Mouse (Mus musculus) C2C12 (cell line): ENCODE measurements around the gene Mtrf1l. TPM values are rescaled to one million over a fixed set of nuclear protein-coding genes. Genes with fewer than 3 reads are reported as not detected.

ENCODE experiments used
- H3K27me3 ChIP-seq: one replicate; pipeline ENCODE4 v1.6.1; 2011; ENCODE audit not compliant: control insufficient read depth, insufficient read depth, insufficient read length
- H3K36me3 ChIP-seq: one replicate; pipeline ENCODE4 v1.6.1; 2011; ENCODE audit not compliant: control insufficient read depth, insufficient read depth
- H3K4me3 ChIP-seq: one replicate; pipeline ENCODE4 v1.5.1; 2011; ENCODE audit warnings: mild to moderate bottlenecking, control low read depth; ENCODE audit not compliant: poor library complexity, insufficient read depth, severe bottlenecking
- H3K79me2 ChIP-seq: one replicate; pipeline ENCODE4 v1.6.1; 2011; ENCODE audit not compliant: control insufficient read depth, insufficient read depth
- H3K79me3 ChIP-seq: one replicate; pipeline ENCODE4 v1.6.1; 2011; ENCODE audit warnings: low read depth, control low read depth
- H3ac ChIP-seq: one replicate; pipeline ENCODE3; 2011; ENCODE audit warnings: low read depth; ENCODE audit not compliant: control insufficient read depth, insufficient read length
- CEBPB ChIP-seq: IDR thresholded peaks from one replicate; pipeline ENCODE4 v1.6.1; 2011; ENCODE audit warnings: low read depth, mild to moderate bottlenecking, control low read depth, moderate library complexity
- CTCF ChIP-seq: IDR thresholded peaks from one replicate; pipeline ENCODE4 v1.5.1; 2011; ENCODE audit not compliant: control insufficient read depth, insufficient read depth, insufficient read length
- FOSL1 ChIP-seq: IDR thresholded peaks from one replicate; pipeline ENCODE4 v1.8.0; 2011; ENCODE audit warnings: mild to moderate bottlenecking, low read length; ENCODE audit not compliant: poor library complexity, insufficient read depth, severe bottlenecking
- MAX ChIP-seq: IDR thresholded peaks from one replicate; pipeline ENCODE4 v1.6.1; 2011; ENCODE audit warnings: mild to moderate bottlenecking, control low read depth
- MYOD1 ChIP-seq: IDR thresholded peaks from one replicate; pipeline ENCODE4 v1.6.1; 2011; ENCODE audit warnings: low read depth; ENCODE audit not compliant: control insufficient read depth, insufficient read length
- MYOG ChIP-seq: IDR thresholded peaks from one replicate; pipeline ENCODE4 v1.6.1; 2011; ENCODE audit not compliant: control insufficient read depth, insufficient read length; ENCODE audit errors: extremely low read depth
- USF1 ChIP-seq: IDR thresholded peaks from one replicate; pipeline ENCODE4 v1.6.1; 2011; ENCODE audit warnings: low read depth, mild to moderate bottlenecking, control low read depth, moderate library complexity
- polyA plus RNA-seq: library from polyadenylated mRNA; unstranded; fragments of >200 nt; fragmentation: generic; extraction: Trizol; gene quantifications from one replicate; pipeline ENCODE4 v1.2.1, GENCODE M21; 2012; ENCODE audit warnings: missing spikeins

The Mtrf1l gene
- polyA plus RNA-seq, 1 experiment, result 2.9 TPM

DNA sequence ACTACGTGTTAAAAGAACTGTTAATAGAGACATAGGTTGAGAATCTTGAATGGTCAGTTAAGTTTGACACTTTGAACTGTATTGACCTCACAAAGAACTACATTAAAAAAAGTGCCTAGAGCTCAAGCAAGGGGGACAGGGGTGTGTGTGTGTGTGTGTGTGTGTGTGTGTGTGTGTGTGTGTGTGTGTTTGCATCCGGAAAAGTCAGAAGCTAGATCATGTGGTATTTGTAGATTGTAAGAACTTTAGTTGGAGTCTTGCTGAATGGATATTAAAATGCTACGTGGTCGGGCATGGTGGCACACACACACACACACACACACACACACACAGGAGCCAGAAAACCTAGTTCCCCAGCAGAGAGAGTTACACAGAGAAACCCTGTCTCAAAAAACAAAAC, 16.7 kb downstream of the Mtrf1l start:
- Histone ChIP-seq H3K36me3 (peaks cover 34% of the 10 kb centered on the region), H3K79me2 (peaks cover 33% of the 10 kb centered on the region), H3K27me3 (no peaks in the 10 kb centered on the region), H3K79me3 (peaks cover 31% of the 10 kb centered on the region), H3ac (no peak overlapping the region), H3K4me3 (no peak overlapping the region)
- TF ChIP-seq CTCF, result no peak
- no peak for TF ChIP-seq MYOG
- TF ChIP-seq MAX, result no peak
- TF ChIP-seq CEBPB, result no peak
- TF ChIP-seq MYOD1, result no peak
- no peak for TF ChIP-seq FOSL1
- TF ChIP-seq USF1, result no peak

DNA sequence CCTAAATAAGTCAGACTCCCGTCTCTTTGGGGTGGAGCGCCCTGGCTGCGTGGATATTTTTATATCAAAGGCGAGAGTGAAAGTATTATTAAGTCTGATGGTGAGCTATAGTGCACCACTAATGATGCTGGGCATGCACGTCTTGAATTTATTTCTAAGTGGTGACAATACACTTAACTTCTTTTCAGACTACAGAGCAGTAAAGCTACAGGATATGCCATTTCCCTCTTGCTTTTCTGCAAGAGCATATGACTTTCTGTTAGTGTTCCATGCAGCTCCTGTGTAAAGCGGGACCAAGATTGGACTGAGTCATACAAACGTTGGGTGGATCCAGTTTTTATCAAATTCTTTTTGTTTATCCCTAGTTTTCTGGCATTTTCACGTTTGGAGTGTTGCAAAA, 17.3 kb downstream of the Mtrf1l start:
- Histone ChIP-seq H3K4me3 (peak overlapping the region; percentile 85), H3K27me3 (no peaks in the 10 kb centered on the region), H3K36me3 (peaks cover 34% of the 10 kb centered on the region), H3K79me3 (peaks cover 36% of the 10 kb centered on the region), H3K79me2 (peaks cover 39% of the 10 kb centered on the region), H3ac (peak overlapping the region; percentile 27)
- no peak for TF ChIP-seq MYOD1
- TF ChIP-seq CEBPB, result no peak
- no peak for TF ChIP-seq FOSL1
- TF ChIP-seq MAX, result no peak
- TF ChIP-seq USF1, result no peak
- no peak for TF ChIP-seq MYOG
- TF ChIP-seq CTCF, result no peak

DNA sequence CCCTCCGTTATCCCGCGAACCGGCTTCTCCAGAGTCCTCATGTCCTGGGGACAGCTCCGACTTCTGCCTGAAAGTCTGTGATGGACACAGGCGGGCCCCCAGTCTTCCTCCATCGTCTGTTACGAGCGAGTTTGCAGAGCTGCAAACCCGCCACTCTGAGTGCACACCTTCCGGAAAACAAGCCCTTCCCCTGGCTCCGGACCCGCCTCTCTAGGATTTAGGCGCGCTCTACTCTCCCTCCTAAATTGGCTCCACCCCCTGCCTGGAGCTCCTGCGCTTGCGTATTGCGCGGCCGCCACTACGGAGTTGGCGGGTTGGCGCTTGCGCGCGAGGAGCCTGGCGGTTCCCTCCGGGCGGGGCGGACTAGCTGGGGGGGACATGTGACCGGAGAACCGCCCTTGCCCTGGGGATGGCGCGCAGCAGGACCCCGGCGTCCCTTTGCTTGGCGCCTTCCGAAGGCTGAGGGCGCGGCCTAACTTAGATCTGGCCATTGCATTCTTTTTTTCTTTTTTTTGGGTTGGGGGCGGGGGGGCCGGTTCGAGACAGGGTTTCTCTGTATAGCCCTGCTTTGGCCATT, 17.9 kb downstream of the Mtrf1l start:
- Histone ChIP-seq H3K27me3 (no peaks in the 10 kb centered on the region), H3K4me3 (peak overlapping the region; percentile 85), H3K36me3 (peaks cover 38% of the 10 kb centered on the region), H3K79me3 (peaks cover 42% of the 10 kb centered on the region), H3K79me2 (peaks cover 45% of the 10 kb centered on the region), H3ac (peak overlapping the region; percentile 66)
- TF ChIP-seq MYOG (no peak), FOSL1 (no peak), USF1 (peak; percentile 90), MYOD1 (no peak), MAX (peak; percentile 51), CTCF (no peak)

DNA sequence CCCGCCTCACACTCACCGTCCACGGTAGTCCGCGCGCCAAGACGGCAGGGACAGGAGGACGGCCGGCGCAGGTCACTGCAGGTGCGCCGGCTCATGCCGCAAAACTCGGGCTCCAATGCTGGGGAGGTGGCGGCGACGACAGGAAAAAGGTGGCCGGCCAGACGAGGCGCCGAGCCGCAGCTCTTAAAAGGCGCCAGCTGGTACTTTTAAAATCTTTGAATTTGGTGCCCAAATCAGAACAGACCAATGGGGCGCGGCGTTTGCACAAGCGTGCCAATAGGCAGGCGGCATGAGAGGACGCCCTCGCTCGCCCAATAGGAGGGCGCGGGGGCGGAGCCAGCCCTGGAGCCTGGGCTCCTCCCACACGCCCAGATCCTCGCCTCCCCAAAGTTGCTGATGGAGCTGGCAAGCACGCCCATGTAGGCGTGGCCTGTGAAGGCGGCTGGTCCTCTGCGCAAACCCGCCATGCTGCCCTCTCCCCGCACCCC, 18.4 kb downstream of the Mtrf1l start, which contains the start of gene Fbxo5:
Gene Fbxo5 (minus strand): TSS at position 358 of the 488 bp plus-strand sequence.
- Histone ChIP-seq H3ac (peak within 1 kb of the TSS; percentile 92), H3K79me3 (peaks cover 47% of the 10 kb centered on the region), H3K36me3 (peaks cover 43% of the 10 kb centered on the region), H3K79me2 (peaks cover 50% of the 10 kb centered on the region), H3K4me3 (peak within 1 kb of the TSS; percentile 85), H3K27me3 (no peaks in the 10 kb centered on the region)
- TF ChIP-seq CTCF (no peak), CEBPB (no peak), USF1 (no peak), MAX (no peak), MYOG (no peak), FOSL1 (no peak), MYOD1 (no peak)

DNA sequence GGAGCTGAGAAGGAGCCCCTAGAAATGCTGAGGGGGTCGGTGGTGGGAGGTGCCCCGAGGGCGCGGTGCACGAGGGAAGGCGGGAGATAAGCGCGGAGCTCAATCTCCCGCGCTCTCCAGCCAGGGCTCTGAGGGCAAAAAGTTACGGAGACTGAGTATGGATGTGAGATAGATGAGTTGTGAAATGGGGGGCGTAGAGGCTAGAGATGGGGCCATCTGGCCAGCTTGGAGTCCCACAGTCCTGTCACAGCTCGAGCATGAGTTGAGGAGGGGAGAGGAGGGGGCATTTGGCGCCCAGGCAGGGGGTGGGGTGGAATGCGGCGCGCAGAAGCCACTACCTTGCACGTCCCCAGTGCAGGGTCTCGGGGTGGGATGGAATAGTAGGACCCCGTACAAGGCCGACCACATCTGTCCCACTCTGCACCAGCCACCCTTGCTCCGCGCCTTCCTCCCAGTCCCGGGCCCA, 19.0 kb downstream of the Mtrf1l start:
- Histone ChIP-seq H3ac (peak overlapping the region; percentile 92), H3K79me2 (peaks cover 56% of the 10 kb centered on the region), H3K4me3 (peak overlapping the region; percentile 85), H3K36me3 (peaks cover 48% of the 10 kb centered on the region), H3K79me3 (peaks cover 51% of the 10 kb centered on the region), H3K27me3 (no peaks in the 10 kb centered on the region)
- TF ChIP-seq CTCF, result no peak
- peak; percentile 10 for TF ChIP-seq MAX
- TF ChIP-seq CEBPB, result no peak
- TF ChIP-seq FOSL1, result no peak

DNA sequence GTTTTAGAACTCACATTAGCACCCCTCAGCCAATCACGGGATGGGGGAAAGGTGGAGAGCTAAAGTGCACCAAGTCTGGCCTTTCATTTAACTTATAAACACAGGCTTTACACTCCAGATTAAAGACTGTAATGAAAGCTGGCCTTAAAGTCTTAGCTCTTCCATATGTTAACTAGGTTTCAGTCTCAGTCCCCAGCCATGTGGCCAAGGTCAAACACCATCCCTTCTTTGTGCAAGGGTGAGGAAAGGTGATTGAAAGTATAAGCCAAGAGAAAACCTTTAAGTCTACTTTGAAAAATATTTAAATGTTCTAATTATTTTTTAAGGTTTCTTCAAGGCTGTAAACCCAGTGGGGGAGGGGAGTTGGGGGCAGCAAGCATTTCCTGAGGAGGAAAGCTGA, 20.0 kb downstream of the Mtrf1l start:
- peaks cover 52% of the 10 kb centered on the region for H3K79me3 ChIP-seq
- H3K4me3 ChIP-seq, result peak overlapping the region; percentile 85
- no peaks in the 10 kb centered on the region for H3K27me3 ChIP-seq
- peak overlapping the region; percentile 68 for H3ac ChIP-seq
- peaks cover 57% of the 10 kb centered on the region for H3K79me2 ChIP-seq
- TF ChIP-seq CTCF, result no peak
- no peak for TF ChIP-seq MYOD1
- TF ChIP-seq MAX, result no peak
- no peak for TF ChIP-seq CEBPB
- TF ChIP-seq FOSL1, result no peak
- no peak for TF ChIP-seq USF1
- TF ChIP-seq MYOG, result no peak
- peaks cover 56% of the 10 kb centered on the region for H3K36me3 ChIP-seq
